Mouse (Mus musculus): ENCODE results near the gene Lig1. TPM values are rescaled to one million over a fixed set of nuclear protein-coding genes. Genes with fewer than 3 reads are reported as not detected.

The Lig1 gene
- 64.3 and 77.6 TPM in 2 replicates for polyA plus RNA-seq (2015; fragmentation: Nextera tagmentation; extraction: Ambion mirVana)

DNA sequence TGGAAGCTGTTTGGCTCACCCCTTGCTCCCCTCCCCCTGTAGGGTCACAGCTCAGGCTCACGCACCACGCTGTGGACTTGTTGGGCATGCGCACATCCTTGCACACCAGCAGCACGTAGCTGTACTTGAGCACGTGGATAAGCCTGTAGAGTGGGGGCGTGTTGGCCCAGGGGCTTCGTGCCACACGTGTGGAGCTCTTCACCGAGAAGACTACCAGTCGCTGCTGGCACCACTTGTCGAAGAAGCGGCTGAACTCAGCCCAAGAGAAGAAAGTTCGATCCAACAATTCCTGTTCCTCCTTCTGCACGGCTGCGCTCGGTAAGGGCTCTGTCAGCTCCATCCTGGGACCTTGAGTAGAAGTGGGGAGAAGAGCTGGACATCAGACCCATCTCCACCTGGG, at the start of gene Lig1:
Gene Lig1 (plus strand): TSS at position 203 of the 400 bp plus-strand sequence.
- WGBS = 97% methylated on average over 16 of the region's 16 CpGs
- no peaks in the 10 kb centered on the region for H3K9me3 ChIP-seq (ENCODE audit: control insufficient read depth, low read length)
- ATAC-seq = no peak
- peak within 1 kb of the TSS; percentile 74 for H3K4me3 ChIP-seq (ENCODE audit: low read length)
- peaks cover 3% of the 10 kb centered on the region for H3K4me1 ChIP-seq (ENCODE audit: control insufficient read depth, insufficient read depth, low read length)
- peak within 1 kb of the TSS; percentile 85 for H3K9ac ChIP-seq (ENCODE audit: low read depth, low read length)
- H3K4me2 ChIP-seq (ENCODE audit: low read depth, low read length) = peak within 1 kb of the TSS; percentile 72
- H3K36me3 ChIP-seq (ENCODE audit: control insufficient read depth, insufficient read depth, low read length) = peaks cover 8% of the 10 kb centered on the region
- H3K27ac ChIP-seq (ENCODE audit: low read length) = peak within 1 kb of the TSS; percentile 86; the same call in 1 of the 2 replicates
- no peaks in the 10 kb centered on the region for H3K27me3 ChIP-seq (replicated peaks; ENCODE audit: control insufficient read depth, insufficient read depth, low read length)

DNA sequence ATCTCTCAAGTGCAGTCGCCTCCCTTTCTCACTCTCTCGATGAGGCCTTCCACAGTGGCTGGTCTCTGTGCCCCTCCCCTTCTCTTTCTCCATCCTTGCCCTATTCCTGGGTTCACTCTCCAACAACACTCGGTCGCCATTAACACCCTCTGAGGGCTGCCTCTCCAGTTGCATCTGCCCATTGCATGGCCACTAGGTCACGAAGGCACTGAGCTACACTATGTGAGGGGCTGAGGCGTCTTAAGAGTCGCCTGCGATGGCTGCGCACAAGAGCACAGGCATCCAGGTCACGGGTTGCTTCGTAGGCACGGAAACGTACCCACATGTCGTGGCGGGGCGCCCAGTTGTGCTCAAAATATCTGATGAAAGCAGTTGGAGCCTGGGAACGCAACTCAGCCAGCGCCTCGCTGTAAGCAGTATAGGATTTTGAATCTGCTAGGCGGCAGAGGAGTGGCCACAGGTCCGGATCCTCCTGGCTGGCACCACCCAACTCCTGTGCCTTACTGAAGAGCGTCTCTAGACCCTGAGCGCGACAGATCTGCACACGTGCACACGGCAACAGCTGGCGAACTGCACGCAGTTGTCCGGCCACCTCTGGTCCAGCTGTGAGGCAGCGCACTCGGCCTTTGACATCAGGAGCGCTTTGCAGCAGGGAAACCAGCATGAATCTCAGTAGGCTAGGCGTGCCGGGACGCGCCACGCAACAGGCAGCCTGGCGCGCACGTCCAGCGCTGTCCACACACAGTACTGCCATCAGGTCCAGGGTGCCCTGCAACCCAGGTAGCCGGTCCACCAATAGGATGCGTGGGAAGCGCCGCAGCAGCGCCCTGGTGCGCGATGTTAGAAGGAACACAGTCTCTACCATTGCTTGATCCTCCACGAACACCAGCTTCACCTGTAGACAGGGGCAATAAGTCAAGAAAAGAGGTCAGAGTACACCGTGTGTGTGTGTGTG, 16.1 kb upstream of the Lig1 start:
- no peak for ATAC-seq
- Histone ChIP-seq H3K4me2 (ENCODE audit: low read depth, low read length) (no peak overlapping the region), H3K4me3 (ENCODE audit: low read length) (no peak overlapping the region), H3K27ac (ENCODE audit: low read length) (no peak overlapping the region), H3K27me3 (replicated peaks; ENCODE audit: control insufficient read depth, insufficient read depth, low read length) (no peaks in the 10 kb centered on the region), H3K9me3 (ENCODE audit: control insufficient read depth, low read length) (no peaks in the 10 kb centered on the region), H3K9ac (ENCODE audit: low read depth, low read length) (no peak overlapping the region), H3K4me1 (ENCODE audit: control insufficient read depth, insufficient read depth, low read length) (no peaks in the 10 kb centered on the region), H3K36me3 (ENCODE audit: control insufficient read depth, insufficient read depth, low read length) (no peaks in the 10 kb centered on the region)
- 46% methylated on average over 50 of the region's 50 CpGs for WGBS

DNA sequence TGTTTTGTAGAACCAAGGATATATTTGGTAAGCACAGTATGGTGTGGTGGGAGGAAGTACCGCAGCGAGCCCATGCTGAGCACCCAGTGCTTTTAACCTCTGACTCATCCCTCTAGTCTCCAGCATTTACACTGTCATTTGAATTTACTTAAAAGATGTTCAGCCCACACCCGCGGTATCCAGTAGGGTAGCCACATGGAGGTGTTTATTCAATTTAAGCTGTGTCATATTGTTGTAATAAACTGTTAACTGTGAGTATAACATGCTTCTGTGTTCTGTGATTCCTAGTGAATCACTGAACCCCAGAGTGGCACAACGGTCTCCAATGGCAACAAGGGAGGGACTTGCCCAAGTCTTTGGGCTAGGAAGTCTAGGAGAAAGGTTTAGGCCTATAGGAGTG, 13.2 kb upstream of the Lig1 start:
- no peak overlapping the region for H3K9ac ChIP-seq (ENCODE audit: low read depth, low read length)
- 83% methylated on average over 5 of the region's 5 CpGs for WGBS
- no peak overlapping the region for H3K4me2 ChIP-seq (ENCODE audit: low read depth, low read length)
- no peaks in the 10 kb centered on the region for H3K36me3 ChIP-seq (ENCODE audit: control insufficient read depth, insufficient read depth, low read length)
- no peaks in the 10 kb centered on the region for H3K4me1 ChIP-seq (ENCODE audit: control insufficient read depth, insufficient read depth, low read length)
- no peak overlapping the region for H3K4me3 ChIP-seq (ENCODE audit: low read length)
- no peak overlapping the region for H3K27ac ChIP-seq (ENCODE audit: low read length)
- no peak for ATAC-seq
- no peaks in the 10 kb centered on the region for H3K27me3 ChIP-seq (replicated peaks; ENCODE audit: control insufficient read depth, insufficient read depth, low read length)
- H3K9me3 ChIP-seq (ENCODE audit: control insufficient read depth, low read length) = no peaks in the 10 kb centered on the region

DNA sequence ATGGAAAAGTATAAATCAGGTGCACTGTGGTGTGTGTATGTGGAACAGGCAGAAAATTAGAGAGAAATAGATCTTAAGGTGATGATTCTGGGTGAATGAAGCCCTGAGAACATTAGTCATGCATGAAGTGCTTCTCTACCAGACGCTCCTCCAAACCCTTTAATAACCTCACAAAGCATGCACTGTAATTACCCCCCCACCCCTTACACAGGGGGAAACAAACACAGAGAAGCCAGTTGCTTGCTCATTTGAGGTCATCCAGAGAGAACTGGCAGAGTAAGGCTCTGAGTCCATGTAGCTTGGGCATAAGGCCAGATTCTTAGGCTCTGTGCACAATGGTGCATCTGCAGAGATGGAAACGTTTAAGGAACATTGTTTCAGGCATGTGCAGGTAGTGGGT, 12.7 kb upstream of the Lig1 start:
- H3K4me3 ChIP-seq (ENCODE audit: low read length) = no peak overlapping the region
- no peaks in the 10 kb centered on the region for H3K27me3 ChIP-seq (replicated peaks; ENCODE audit: control insufficient read depth, insufficient read depth, low read length)
- H3K4me2 ChIP-seq (ENCODE audit: low read depth, low read length) = no peak overlapping the region
- no peaks in the 10 kb centered on the region for H3K4me1 ChIP-seq (ENCODE audit: control insufficient read depth, insufficient read depth, low read length)
- WGBS = 80% methylated on average over 2 of the region's 2 CpGs
- no peaks in the 10 kb centered on the region for H3K9me3 ChIP-seq (ENCODE audit: control insufficient read depth, low read length)
- H3K36me3 ChIP-seq (ENCODE audit: control insufficient read depth, insufficient read depth, low read length) = no peaks in the 10 kb centered on the region; the same call in 1 of the 2 replicates
- no peak overlapping the region for H3K27ac ChIP-seq (ENCODE audit: low read length)
- ATAC-seq = no peak
- no peak overlapping the region for H3K9ac ChIP-seq (ENCODE audit: low read depth, low read length)

DNA sequence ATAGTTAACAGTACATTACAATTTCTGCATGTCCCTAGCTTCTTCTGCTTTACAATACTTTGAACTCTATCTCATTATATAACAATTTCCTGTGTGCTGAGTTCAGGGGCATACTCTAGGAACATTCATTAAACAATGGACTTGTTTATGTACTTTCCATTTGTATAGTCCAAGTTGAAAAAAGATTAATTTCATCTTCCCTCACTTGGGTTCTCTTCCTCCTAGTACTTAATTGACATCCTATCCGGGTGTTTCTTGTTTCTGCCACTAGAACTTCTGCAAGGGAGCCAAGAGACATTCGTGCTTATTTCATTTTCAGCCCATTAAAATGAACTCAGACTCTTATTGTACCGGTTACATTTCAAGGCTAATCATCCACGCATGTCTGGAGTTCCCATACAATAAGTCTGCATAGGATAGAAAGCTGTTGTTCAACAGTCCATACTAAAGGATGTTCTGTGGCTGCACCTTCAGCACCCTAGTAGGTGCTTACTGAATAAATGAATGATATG, 8.3 kb upstream of the Lig1 start:
- Histone ChIP-seq H3K9ac (ENCODE audit: low read depth, low read length) (no peak overlapping the region), H3K36me3 (ENCODE audit: control insufficient read depth, insufficient read depth, low read length) (no peaks in the 10 kb centered on the region; the same call in 1 of the 2 replicates), H3K27ac (ENCODE audit: low read length) (no peak overlapping the region), H3K4me3 (ENCODE audit: low read length) (no peak overlapping the region), H3K4me2 (ENCODE audit: low read depth, low read length) (no peak overlapping the region), H3K27me3 (replicated peaks; ENCODE audit: control insufficient read depth, insufficient read depth, low read length) (no peaks in the 10 kb centered on the region), H3K9me3 (ENCODE audit: control insufficient read depth, low read length) (no peaks in the 10 kb centered on the region), H3K4me1 (ENCODE audit: control insufficient read depth, insufficient read depth, low read length) (no peaks in the 10 kb centered on the region)
- ATAC-seq = no peak
- 84% methylated on average over 4 of the region's 4 CpGs for WGBS

DNA sequence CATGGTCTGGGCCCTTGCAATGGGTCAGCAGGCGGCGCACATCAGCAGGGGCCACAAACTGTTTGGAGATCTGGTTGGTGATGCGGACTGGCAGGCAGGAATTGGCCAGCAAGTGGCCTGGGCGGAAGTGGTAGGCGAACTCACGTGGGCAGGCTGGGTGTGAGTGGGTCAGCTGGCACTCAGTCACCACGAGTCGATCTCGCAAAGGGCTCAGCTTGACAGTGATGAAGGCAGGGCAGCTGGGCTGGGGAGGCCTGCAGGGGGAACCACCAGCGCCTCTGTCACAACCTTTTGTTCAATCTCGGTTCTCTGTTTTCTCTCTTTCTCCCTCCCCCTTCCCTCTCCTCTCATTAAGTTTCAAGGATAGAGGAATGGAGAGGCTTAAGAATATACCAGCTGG, 7.7 kb upstream of the Lig1 start:
- 79% methylated on average over 11 of the region's 11 CpGs for WGBS
- H3K4me3 ChIP-seq (ENCODE audit: low read length) = no peak overlapping the region
- H3K27me3 ChIP-seq (replicated peaks; ENCODE audit: control insufficient read depth, insufficient read depth, low read length) = no peaks in the 10 kb centered on the region
- no peaks in the 10 kb centered on the region; the same call in 1 of the 2 replicates for H3K36me3 ChIP-seq (ENCODE audit: control insufficient read depth, insufficient read depth, low read length)
- ATAC-seq = no peak
- no peak overlapping the region for H3K4me2 ChIP-seq (ENCODE audit: low read depth, low read length)
- no peaks in the 10 kb centered on the region for H3K9me3 ChIP-seq (ENCODE audit: control insufficient read depth, low read length)
- H3K4me1 ChIP-seq (ENCODE audit: control insufficient read depth, insufficient read depth, low read length) = no peaks in the 10 kb centered on the region
- H3K27ac ChIP-seq (ENCODE audit: low read length) = no peak overlapping the region
- H3K9ac ChIP-seq (ENCODE audit: low read depth, low read length) = no peak overlapping the region

DNA sequence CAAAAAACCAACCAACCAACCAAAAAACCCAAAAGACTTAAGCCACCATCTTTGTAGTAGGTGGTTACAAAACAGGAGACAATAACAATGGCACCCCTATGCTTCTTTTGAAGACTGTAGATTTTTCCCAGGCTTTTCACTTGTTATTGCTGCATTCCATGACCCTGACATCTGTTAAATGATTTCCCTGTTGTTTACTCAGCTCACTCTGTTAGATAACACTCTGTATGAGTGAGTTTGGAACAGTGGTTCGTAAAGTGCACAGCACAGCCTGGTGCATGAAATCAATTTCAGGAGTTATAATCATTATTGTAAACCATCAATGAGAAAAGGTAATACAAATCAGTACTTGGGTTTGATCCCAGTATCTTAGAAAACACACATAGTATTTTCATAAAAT, 5.4 kb upstream of the Lig1 start:
- Histone ChIP-seq H3K9me3 (ENCODE audit: control insufficient read depth, low read length) (no peaks in the 10 kb centered on the region), H3K27ac (ENCODE audit: low read length) (no peak overlapping the region), H3K4me2 (ENCODE audit: low read depth, low read length) (no peak overlapping the region), H3K36me3 (ENCODE audit: control insufficient read depth, insufficient read depth, low read length) (peaks cover 4% of the 10 kb centered on the region), H3K4me1 (ENCODE audit: control insufficient read depth, insufficient read depth, low read length) (no peaks in the 10 kb centered on the region), H3K4me3 (ENCODE audit: low read length) (no peak overlapping the region), H3K9ac (ENCODE audit: low read depth, low read length) (no peak overlapping the region), H3K27me3 (replicated peaks; ENCODE audit: control insufficient read depth, insufficient read depth, low read length) (no peaks in the 10 kb centered on the region)
- WGBS = 52% methylated on average over 1 of the region's 1 CpGs
- no peak for ATAC-seq

DNA sequence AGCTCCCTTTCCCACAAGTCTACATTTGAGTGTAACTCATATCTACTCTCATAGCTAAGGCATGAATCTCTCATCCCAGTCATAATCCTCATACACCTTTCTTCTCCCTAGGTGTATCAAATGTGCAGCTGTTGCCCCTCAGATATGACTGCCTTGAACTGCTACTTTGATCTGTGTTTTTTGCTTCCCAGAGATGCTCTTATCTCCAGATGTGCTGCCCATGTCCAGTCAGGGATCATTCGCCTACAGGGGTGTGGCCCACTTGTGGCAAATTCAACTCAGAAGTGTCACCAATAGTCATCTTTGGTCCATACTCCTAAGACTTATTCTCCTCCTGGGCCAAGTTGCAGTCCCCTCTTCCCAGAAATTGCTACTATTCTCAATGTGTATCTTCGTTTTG, 750 bp downstream of the Lig1 start:
- Histone ChIP-seq H3K4me1 (ENCODE audit: control insufficient read depth, insufficient read depth, low read length) (peaks cover 3% of the 10 kb centered on the region), H3K27ac (ENCODE audit: low read length) (0 out of 2 replicates have a peak overlapping the region, but pooled peaks have one; percentile 86), H3K9ac (ENCODE audit: low read depth, low read length) (peak overlapping the region; percentile 85), H3K36me3 (ENCODE audit: control insufficient read depth, insufficient read depth, low read length) (peaks cover 8% of the 10 kb centered on the region), H3K9me3 (ENCODE audit: control insufficient read depth, low read length) (no peaks in the 10 kb centered on the region), H3K27me3 (replicated peaks; ENCODE audit: control insufficient read depth, insufficient read depth, low read length) (no peaks in the 10 kb centered on the region), H3K4me2 (ENCODE audit: low read depth, low read length) (peak overlapping the region; percentile 72), H3K4me3 (ENCODE audit: low read length) (peak overlapping the region; percentile 74)
- WGBS = 21% methylated on average over 2 of the region's 2 CpGs
- peak; percentile 17 for ATAC-seq

DNA sequence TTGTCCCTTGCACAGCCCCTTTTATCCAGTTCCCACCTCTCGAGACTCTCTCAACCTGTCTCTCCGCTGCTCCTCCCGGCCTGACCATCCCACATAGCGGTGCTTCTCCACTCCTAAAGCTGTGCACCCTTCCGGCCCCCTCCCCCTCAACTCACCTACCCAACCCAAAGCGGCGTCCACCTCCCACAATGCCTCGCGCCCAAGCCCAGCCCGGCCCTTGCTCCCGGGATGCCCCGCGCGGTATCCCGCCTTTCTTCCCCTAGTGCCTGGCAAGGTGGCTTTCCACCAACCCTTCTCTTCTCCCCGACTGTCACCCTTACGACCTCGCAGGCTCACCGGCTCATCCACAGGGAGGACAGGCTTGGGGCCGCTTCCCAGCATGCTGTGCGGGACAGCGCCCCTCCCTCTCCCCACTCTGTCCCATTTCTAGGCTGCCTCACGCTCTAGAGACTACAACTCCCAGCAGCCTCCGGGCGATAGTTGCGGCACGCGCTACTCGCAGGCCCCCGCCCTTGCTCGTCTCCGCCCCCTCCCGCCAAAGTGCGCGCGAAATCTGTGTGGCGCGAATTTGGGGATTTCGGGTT, 1.3 kb downstream of the Lig1 start, which contains the start of gene Zswim9:
Gene Zswim9 (minus strand): TSS at position 414 of the 584 bp plus-strand sequence.
- Histone ChIP-seq H3K4me1 (ENCODE audit: control insufficient read depth, insufficient read depth, low read length) (peaks cover 3% of the 10 kb centered on the region), H3K9ac (ENCODE audit: low read depth, low read length) (peak within 1 kb of the TSS; percentile 85), H3K27me3 (replicated peaks; ENCODE audit: control insufficient read depth, insufficient read depth, low read length) (no peaks in the 10 kb centered on the region), H3K9me3 (ENCODE audit: control insufficient read depth, low read length) (no peaks in the 10 kb centered on the region), H3K4me3 (ENCODE audit: low read length) (peak within 1 kb of the TSS; percentile 74), H3K4me2 (ENCODE audit: low read depth, low read length) (peak within 1 kb of the TSS; percentile 72), H3K36me3 (ENCODE audit: control insufficient read depth, insufficient read depth, low read length) (peaks cover 8% of the 10 kb centered on the region), H3K27ac (ENCODE audit: low read length) (peak within 1 kb of the TSS; percentile 86)
- ATAC-seq = peak; percentile 99
- under 1% methylated on average over 37 of the region's 39 CpGs for WGBS
